Mouse (Mus musculus) E14TG2a.4 (cell line): Measurements from ENCODE around the gene Hdac11.

Experiments used
- CTCF ChIP-seq: conservative IDR thresholded peaks from 2 replicates; pipeline ENCODE4 v1.5.1; 2014; ENCODE audit warnings: low read length
- NANOG ChIP-seq: IDR thresholded peaks from 2 replicates; pipeline ENCODE4 v1.6.1; 2014; ENCODE audit warnings: borderline replicate concordance, low read length, mixed read lengths

DNA sequence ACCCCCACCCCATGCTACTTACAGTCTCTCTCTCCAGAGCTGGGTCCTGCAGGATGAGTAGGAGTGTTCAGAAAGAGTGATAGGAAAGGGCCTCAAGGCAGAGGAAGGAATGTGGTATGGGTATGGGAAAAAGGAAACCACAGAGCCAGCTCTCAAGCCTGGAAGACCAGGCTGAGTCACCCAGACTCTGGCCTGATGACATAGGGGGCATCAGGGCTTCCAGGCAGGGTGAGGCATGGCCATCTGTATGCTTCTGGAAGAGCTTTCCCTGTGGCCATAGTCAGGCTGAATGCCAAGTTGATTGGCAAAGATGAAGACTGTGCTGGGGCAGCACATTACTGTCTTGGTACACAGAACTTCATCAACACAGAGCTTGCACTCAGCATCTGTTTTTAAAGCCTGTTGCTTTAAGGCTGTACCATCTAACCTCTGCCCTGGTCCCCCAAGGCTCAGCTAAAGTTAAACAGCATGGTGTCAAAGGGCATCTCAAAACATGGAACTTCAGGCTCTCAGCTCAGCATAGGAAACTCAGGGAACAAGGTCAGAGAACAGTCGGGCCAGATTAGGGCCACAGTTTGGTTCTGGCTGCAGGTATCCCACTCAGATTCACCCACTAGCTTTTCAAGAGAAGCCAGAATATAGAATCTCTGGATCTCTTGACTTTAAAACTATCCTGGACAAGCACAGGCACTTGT, 36.5 kb downstream of the Hdac11 start:
- TF ChIP-seq CTCF (no peak), NANOG (no peak)
